Comparison of ENCODE assay signal across 10 mouse cellular contexts in genomic region chr6:139576261-139577014, GRCm38 (mm10). TPM values are rescaled to one million over a fixed set of nuclear protein-coding genes. Genes with fewer than 3 reads are reported as not detected.
DNase-seq lines count a peak whose midpoint lies in the region; ATAC-seq and TF ChIP-seq lines count a peak whose summit lies in the region.
"Had no signal": no experiment of that assay in that cellular context is flagged by ENCODE, and none has a peak within 500 bp of the region (broad histone marks: within the 10 kb centered on the region; RNA-seq: fewer than 3 reads in every experiment).

No protein-coding gene starts in this region.

- DNase-seq in embryo, embryonic 10.5 days (ENCODE audit: low spot score): peak; percentile 19
- DNase-seq in embryo, embryonic 10 days (ENCODE audit: low spot score): no peak
- DNase-seq in left cerebral cortex, adult 2 months (ENCODE audit: extremely low spot score in 1 of 2, low spot score in 2 of 2): no peak
- no peak for DNase-seq in left cerebral cortex, postnatal 14 days (ENCODE audit: low spot score in 2 of 2)
- DNase-seq in MN1 (ENCODE audit: low spot score): peak; percentile 22
- DNase-seq in B cell, adult 2 months: no peak
- DNase-seq in left cerebral cortex, postnatal 4 days: no peak
- DNase-seq: right cerebral cortex, adult 18-20 months had no signal

- no peaks in the 10 kb centered on the region for H3K36me3 ChIP-seq in lung, embryonic 16.5 days (ENCODE audit: control insufficient read depth, insufficient read depth, low read length)

- no peaks in the 10 kb centered on the region for H3K9me3 ChIP-seq in lung, embryonic 16.5 days (ENCODE audit: control insufficient read depth, low read length)

- no peak overlapping the region for H3K9ac ChIP-seq in lung, embryonic 16.5 days (ENCODE audit: low read length)

- TF ChIP-seq CTCF in left cerebral cortex, adult 2 months (IDR thresholded peaks at IDR 0.05): peak; percentile 5

- H3K4me2 ChIP-seq in lung, embryonic 16.5 days (ENCODE audit: low read depth, low read length): peak overlapping the region; percentile 53

- WGBS in lung, embryonic 16.5 days: 46% methylated on average over 10 of the region's 10 CpGs

- intact Hi-C loops in left cerebral cortex, adult 2 months (cut with DNase I): loop anchor here (5.0 to 10.0 kb wide), 5 partner anchors 39 to 1822 kb away; partner anchors contain the start of gene Dera
- intact Hi-C loops in left cerebral cortex, postnatal 14 days (cut with DNase I): loop anchor here (2.0 kb wide), 1 partner anchor 36 kb away; no protein-coding TSS in a partner anchor
- intact Hi-C loops in left cerebral cortex, postnatal 4 days (cut with DNase I): loop anchor here (10.0 kb wide), 1 partner anchor 1822 kb away; the partner anchor contains the start of gene Dera

- ATAC-seq in lung, embryonic 16.5 days (ENCODE audit: low read depth): peak; percentile 61

- peaks cover 4% of the 10 kb centered on the region; the same call in 1 of the 2 replicates for H3K4me1 ChIP-seq in lung, embryonic 16.5 days (replicated peaks; ENCODE audit: control insufficient read depth, insufficient read depth, low read length)

- no peak overlapping the region for H3K27ac ChIP-seq in left cerebral cortex, adult 2 months
- H3K27ac ChIP-seq in lung, embryonic 16.5 days (ENCODE audit: low read length): no peak overlapping the region

- H3K4me3 ChIP-seq in left cerebral cortex, adult 2 months: no peak overlapping the region
- H3K4me3 ChIP-seq in lung, embryonic 16.5 days (ENCODE audit: low read length): no peak overlapping the region

- no peaks in the 10 kb centered on the region for H3K27me3 ChIP-seq in lung, embryonic 16.5 days (ENCODE audit: control insufficient read depth, insufficient read depth, low read depth, low read length)

RNA-seq across cellular contexts. Expression of gene Pik3c2g, which starts 10.6 kb away (rescaled TPM):
- under 1 TPM in 1 of 2 experiments, not detected in 1; 0.16 TPM for total RNA-seq in left cerebral cortex, adult 2 months (2021)
- under 1 TPM; 0.34 to 0.37 TPM for total RNA-seq in left cerebral cortex, postnatal 14 days (2021)
- 2.2 and 2.7 TPM in 2 replicates for polyA plus RNA-seq in lung, embryonic 16.5 days (2015; fragmentation: Nextera tagmentation; extraction: Ambion mirVana)
- under 1 TPM; 0.08 to 0.22 TPM for total RNA-seq in left cerebral cortex, postnatal 4 days (2021)
- total RNA-seq: hematopoietic stem cell, adult 5-6 weeks had no signal

Comparison
In these comparisons a context has a peak if more than half of its experiments do, and no peak if none do; other contexts are left out.
1. DNase-seq: peak in embryo, embryonic 10.5 days (single experiment) and MN1 (single experiment); none in embryo, embryonic 10 days (single experiment), left cerebral cortex, adult 2 months (0 of 2), left cerebral cortex, postnatal 14 days (0 of 2), B cell, adult 2 months (0 of 2) and left cerebral cortex, postnatal 4 days (single experiment).